18 mouse cellular contexts compared by ENCODE assay signal in the genomic region with DNA sequence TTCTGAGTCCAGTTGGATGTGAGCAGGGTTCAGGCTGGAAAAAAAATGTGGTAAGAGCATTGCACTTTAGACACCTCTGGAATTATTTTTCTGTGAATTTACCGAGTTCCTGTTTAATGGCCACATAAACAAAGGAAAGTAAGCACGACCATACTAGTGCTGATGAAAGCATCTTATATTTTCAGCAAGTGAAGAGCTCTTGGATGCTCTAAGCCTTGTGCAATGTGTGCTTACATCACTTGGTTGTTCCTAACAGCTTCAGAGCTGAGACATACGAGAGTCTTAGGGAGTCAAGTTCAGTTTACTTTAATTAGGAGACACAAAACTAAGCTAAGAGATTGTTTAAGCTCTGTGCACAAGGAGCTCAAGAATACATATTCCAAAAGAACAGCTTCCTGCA.
"Had no signal": no experiment of that assay in that cellular context is flagged by ENCODE, and none has a peak within 500 bp of the region (broad histone marks: within the 10 kb centered on the region; RNA-seq: fewer than 3 reads in every experiment).

No protein-coding gene starts in this region.

- H3K4me3 ChIP-seq: kidney, embryonic 15.5 days; left cerebral cortex, adult 2 months; liver, embryonic 13.5 days; lung, embryonic 15.5 days; neural tube, embryonic 12.5 days; neural tube, embryonic 15.5 days had no signal

- H3K27ac ChIP-seq: kidney, embryonic 15.5 days; left cerebral cortex, adult 2 months; liver, embryonic 13.5 days; lung, embryonic 15.5 days; neural tube, embryonic 12.5 days; neural tube, embryonic 15.5 days had no signal

- H3K36me3 ChIP-seq: kidney, embryonic 15.5 days; liver, embryonic 13.5 days; lung, embryonic 15.5 days; neural tube, embryonic 12.5 days; neural tube, embryonic 15.5 days had no signal

- H3K9ac ChIP-seq: kidney, embryonic 15.5 days; liver, embryonic 13.5 days; lung, embryonic 15.5 days; neural tube, embryonic 12.5 days; neural tube, embryonic 15.5 days had no signal

- H3K4me1 ChIP-seq: kidney, embryonic 15.5 days; liver, embryonic 13.5 days; neural tube, embryonic 12.5 days had no signal

- H3K9me3 ChIP-seq: kidney, embryonic 15.5 days; liver, embryonic 13.5 days; lung, embryonic 15.5 days; neural tube, embryonic 12.5 days; neural tube, embryonic 15.5 days had no signal

- DNase-seq: kidney, adult 11 months; kidney, adult 8-10 months; kidney, postnatal 10 days; kidney, postnatal 36 days; layer of hippocampus, postnatal 36 days; liver, embryonic 13.5 days; midbrain, embryonic 14.5 days; right cerebral cortex, adult 18-20 months; right cerebral cortex, postnatal 14 days; right cerebral cortex, postnatal 4 days; thymus, adult 18-20 months had no signal

- H3K4me2 ChIP-seq: kidney, embryonic 15.5 days; liver, embryonic 13.5 days; lung, embryonic 15.5 days; midbrain, embryonic 11.5 days; neural tube, embryonic 12.5 days; neural tube, embryonic 15.5 days had no signal

- ATAC-seq: inflammation-experienced regulatory T-cells, adult 6 months had no signal

- H3K27me3 ChIP-seq: kidney, embryonic 15.5 days; liver, embryonic 13.5 days; lung, embryonic 15.5 days; neural tube, embryonic 12.5 days; neural tube, embryonic 15.5 days had no signal
